Mouse (Mus musculus): ENCODE measurements around the gene Recql5. TPM values are rescaled to one million over a fixed set of nuclear protein-coding genes. Genes with fewer than 3 reads are reported as not detected.

The Recql5 gene
- polyA plus RNA-seq (2011; ENCODE audit: insufficient read length, low read depth, missing spikeins): 11.3 and 15.8 TPM in 2 replicates

- Histone ChIP-seq H3K4me3 (ENCODE audit: insufficient read depth, low read length) (peak within 1 kb of the TSS; percentile 99), H3K27ac (ENCODE audit: insufficient read depth, low read length) (peak within 1 kb of the TSS; percentile 36; the same call in 1 of the 2 replicates), H3K4me1 (ENCODE audit: control insufficient read depth, insufficient read depth, low read length) (no peaks in the 10 kb centered on the region)
- TF ChIP-seq CTCF (IDR thresholded peaks at IDR 0.05; ENCODE audit: borderline replicate concordance, insufficient read depth, low read length) (no peak), POLR2A (IDR thresholded peaks at IDR 0.05; ENCODE audit: low read depth, low read length) (peak; percentile 67; the same call in 1 of the 2 replicates)
Observed at GRCm38 (mm10) chr11:115933108-115933746, at the start of gene Recql5, which contains the start of gene Sap30bp. Gene Recql5 (minus strand): TSS chr11:115933477. Gene Sap30bp (plus strand): TSS chr11:115933282.

GRCm38 (mm10) chr11:115982472-115982871, 49.2 kb upstream of the Recql5 start:
- Histone ChIP-seq H3K27ac (ENCODE audit: insufficient read depth, low read length) (no peak overlapping the region), H3K4me1 (ENCODE audit: control insufficient read depth, insufficient read depth, low read length) (no peaks in the 10 kb centered on the region), H3K4me3 (ENCODE audit: insufficient read depth, low read length) (no peak overlapping the region)
- TF ChIP-seq CTCF (IDR thresholded peaks at IDR 0.05; ENCODE audit: borderline replicate concordance, insufficient read depth, low read length): no peak
- no peak for TF ChIP-seq POLR2A (IDR thresholded peaks at IDR 0.05; ENCODE audit: low read depth, low read length)

GRCm38 (mm10) chr11:115975544-115975943, 42.3 kb upstream of the Recql5 start:
- TF ChIP-seq CTCF (IDR thresholded peaks at IDR 0.05; ENCODE audit: borderline replicate concordance, insufficient read depth, low read length) (no peak), POLR2A (IDR thresholded peaks at IDR 0.05; ENCODE audit: low read depth, low read length) (no peak)
- H3K4me1 ChIP-seq (ENCODE audit: control insufficient read depth, insufficient read depth, low read length): no peaks in the 10 kb centered on the region
- H3K27ac ChIP-seq (ENCODE audit: insufficient read depth, low read length): no peak overlapping the region
- H3K4me3 ChIP-seq (ENCODE audit: insufficient read depth, low read length): no peak overlapping the region

- Histone ChIP-seq H3K4me3 (ENCODE audit: insufficient read depth, low read length) (no peak overlapping the region), H3K27ac (ENCODE audit: insufficient read depth, low read length) (no peak overlapping the region), H3K4me1 (ENCODE audit: control insufficient read depth, insufficient read depth, low read length) (peaks cover under 1% of the 10 kb centered on the region; the same call in 1 of the 2 replicates)
- TF ChIP-seq CTCF (IDR thresholded peaks at IDR 0.05; ENCODE audit: borderline replicate concordance, insufficient read depth, low read length): no peak
Observed at GRCm38 (mm10) chr11:115975083-115975420, 41.8 kb upstream of the Recql5 start.

- TF ChIP-seq POLR2A (IDR thresholded peaks at IDR 0.05; ENCODE audit: low read depth, low read length): no peak
- no peak for TF ChIP-seq CTCF (IDR thresholded peaks at IDR 0.05; ENCODE audit: borderline replicate concordance, insufficient read depth, low read length)
- H3K27ac ChIP-seq (ENCODE audit: insufficient read depth, low read length): no peak within 1 kb of the TSS
- H3K4me3 ChIP-seq (ENCODE audit: insufficient read depth, low read length): peak within 1 kb of the TSS; percentile 26; the same call in 1 of the 2 replicates
Observed at GRCm38 (mm10) chr11:115974309-115975082, 41.2 kb upstream of the Recql5 start, which contains the start of gene Itgb4. Gene Itgb4 (plus strand): TSS chr11:115974709.

GRCm38 (mm10) chr11:115971016-115971415, 37.7 kb upstream of the Recql5 start:
- Histone ChIP-seq H3K27ac (ENCODE audit: insufficient read depth, low read length) (peak overlapping the region; percentile 95; the same call in 1 of the 2 replicates), H3K4me1 (ENCODE audit: control insufficient read depth, insufficient read depth, low read length) (peaks cover 9% of the 10 kb centered on the region), H3K4me3 (ENCODE audit: insufficient read depth, low read length) (no peak overlapping the region)
- TF ChIP-seq CTCF (IDR thresholded peaks at IDR 0.05; ENCODE audit: borderline replicate concordance, insufficient read depth, low read length) (no peak), POLR2A (IDR thresholded peaks at IDR 0.05; ENCODE audit: low read depth, low read length) (peak; percentile 26; the same call in 1 of the 2 replicates)

More at GRCm38 (mm10) chr11:115974309-115975082, 41.2 kb upstream of the Recql5 start, which contains the start of gene Itgb4:
- H3K4me1 ChIP-seq (ENCODE audit: control insufficient read depth, insufficient read depth, low read length): peaks cover 4% of the 10 kb centered on the region; the same call in 1 of the 2 replicates

- H3K27ac ChIP-seq (ENCODE audit: insufficient read depth, low read length): peak overlapping the region; percentile 95
- H3K4me1 ChIP-seq (ENCODE audit: control insufficient read depth, insufficient read depth, low read length): peaks cover 9% of the 10 kb centered on the region
- no peak for TF ChIP-seq CTCF (IDR thresholded peaks at IDR 0.05; ENCODE audit: borderline replicate concordance, insufficient read depth, low read length)
- no peak; the same call in 1 of the 2 replicates for TF ChIP-seq POLR2A (IDR thresholded peaks at IDR 0.05; ENCODE audit: low read depth, low read length)
- H3K4me3 ChIP-seq (ENCODE audit: insufficient read depth, low read length): no peak overlapping the region
Observed at GRCm38 (mm10) chr11:115970006-115970673, 36.9 kb upstream of the Recql5 start.

GRCm38 (mm10) chr11:115968731-115969405, 35.6 kb upstream of the Recql5 start:
- Histone ChIP-seq H3K4me1 (ENCODE audit: control insufficient read depth, insufficient read depth, low read length) (peaks cover 14% of the 10 kb centered on the region), H3K4me3 (ENCODE audit: insufficient read depth, low read length) (no peak overlapping the region), H3K27ac (ENCODE audit: insufficient read depth, low read length) (no peak overlapping the region)
- TF ChIP-seq CTCF (IDR thresholded peaks at IDR 0.05; ENCODE audit: borderline replicate concordance, insufficient read depth, low read length) (no peak), POLR2A (IDR thresholded peaks at IDR 0.05; ENCODE audit: low read depth, low read length) (no peak)

Data from embryonic fibroblast, embryonic 13.5 days (primary cell).